Mouse (Mus musculus): ENCODE data around the gene Snrnp25. TPM values are rescaled to one million over a fixed set of nuclear protein-coding genes. Genes with fewer than 3 reads are reported as not detected.
A peak's percentile ranks its signal among the peaks of the same experiment; 100 is the strongest.

The Snrnp25 gene
- polyA plus RNA-seq, 1 experiment from 2014 or later, result 49.5 TPM

- no peak overlapping the region for H3K4me2 ChIP-seq (ENCODE audit: low read length)
- no peaks in the 10 kb centered on the region for H3K27me3 ChIP-seq (ENCODE audit: control insufficient read depth, insufficient read depth, low read length)
- no peaks in the 10 kb centered on the region; the same call in 1 of the 2 replicates for H3K36me3 ChIP-seq (ENCODE audit: control insufficient read depth, insufficient read depth, low read length)
- no peak for ATAC-seq (ENCODE audit: insufficient number of reproducible peaks, insufficient read depth, low FRiP score, low read depth)
- H3K9ac ChIP-seq (ENCODE audit: low read length), result no peak overlapping the region
- WGBS, result 66% methylated on average over 11 of the region's 11 CpGs
- H3K4me1 ChIP-seq (ENCODE audit: control insufficient read depth in 2 of 2, insufficient read depth in 2 of 2, low read length in 2 of 2), result peaks cover 2 to 9% of the 10 kb centered on the region in 2 experiments; a peak in 2 of 4 replicates
- no peak overlapping the region for H3K4me3 ChIP-seq (ENCODE audit: control insufficient read depth in 1 of 2, insufficient read depth in 1 of 2, low read depth in 1 of 2, low read length in 2 of 2)
- no peak overlapping the region for H3K27ac ChIP-seq (replicated peaks in 1 of 2; ENCODE audit: control insufficient read depth in 1 of 2, insufficient read depth in 1 of 2, low read depth in 2 of 2, low read length in 2 of 2)
- H3K9me3 ChIP-seq (ENCODE audit: control insufficient read depth, low read length), result no peaks in the 10 kb centered on the region
Measured at GRCm38 (mm10) chr11:32201922-32202685, 3.1 kb upstream of the Snrnp25 start.

- no peak overlapping the region for H3K9ac ChIP-seq (ENCODE audit: low read length)
- no peaks in the 10 kb centered on the region for H3K27me3 ChIP-seq (ENCODE audit: control insufficient read depth, insufficient read depth, low read length)
- peaks cover 2 to 5% of the 10 kb centered on the region in 2 experiments; a peak in 1 of 4 replicates for H3K4me1 ChIP-seq (ENCODE audit: control insufficient read depth in 2 of 2, insufficient read depth in 2 of 2, low read length in 2 of 2)
- peaks cover 85% of the 10 kb centered on the region for H3K36me3 ChIP-seq (ENCODE audit: control insufficient read depth, insufficient read depth, low read length)
- no peak for ATAC-seq (ENCODE audit: insufficient number of reproducible peaks, insufficient read depth, low FRiP score, low read depth)
- no peaks in the 10 kb centered on the region for H3K9me3 ChIP-seq (ENCODE audit: control insufficient read depth, low read length)
- no peak overlapping the region for H3K27ac ChIP-seq (replicated peaks in 1 of 2; ENCODE audit: control insufficient read depth in 1 of 2, insufficient read depth in 1 of 2, low read depth in 2 of 2, low read length in 2 of 2)
- 84% methylated on average over 9 of the region's 9 CpGs for WGBS
- no peak overlapping the region for H3K4me2 ChIP-seq (ENCODE audit: low read length)
- no peak overlapping the region for H3K4me3 ChIP-seq (ENCODE audit: control insufficient read depth in 1 of 2, insufficient read depth in 1 of 2, low read depth in 1 of 2, low read length in 2 of 2)
Measured at GRCm38 (mm10) chr11:32210623-32211022, 5.4 kb downstream of the Snrnp25 start.

GRCm38 (mm10) chr11:32215372-32216162 lies 10.4 kb downstream of the Snrnp25 start:
- no peak overlapping the region for H3K27ac ChIP-seq (replicated peaks in 1 of 2; ENCODE audit: control insufficient read depth in 1 of 2, insufficient read depth in 1 of 2, low read depth in 2 of 2, low read length in 2 of 2)
- H3K36me3 ChIP-seq (ENCODE audit: control insufficient read depth, insufficient read depth, low read length), result peaks cover 66% of the 10 kb centered on the region
- ATAC-seq (ENCODE audit: insufficient number of reproducible peaks, insufficient read depth, low FRiP score, low read depth), result no peak
- H3K9ac ChIP-seq (ENCODE audit: low read length), result no peak overlapping the region
- no peaks in the 10 kb centered on the region for H3K27me3 ChIP-seq (ENCODE audit: control insufficient read depth, insufficient read depth, low read length)
- H3K9me3 ChIP-seq (ENCODE audit: control insufficient read depth, low read length), result no peaks in the 10 kb centered on the region
- H3K4me2 ChIP-seq (ENCODE audit: low read length), result no peak overlapping the region
- H3K4me3 ChIP-seq (ENCODE audit: control insufficient read depth in 1 of 2, insufficient read depth in 1 of 2, low read depth in 1 of 2, low read length in 2 of 2), result no peak overlapping the region
- peaks cover 7 to 17% of the 10 kb centered on the region in 2 experiments; a peak in 3 of 4 replicates for H3K4me1 ChIP-seq (ENCODE audit: control insufficient read depth in 2 of 2, insufficient read depth in 2 of 2, low read length in 2 of 2)
- 92% methylated on average over 18 of the region's 18 CpGs for WGBS

GRCm38 (mm10) chr11:32216851-32217250 lies 11.6 kb downstream of the Snrnp25 start:
- no peaks in the 10 kb centered on the region for H3K9me3 ChIP-seq (ENCODE audit: control insufficient read depth, low read length)
- no peak for ATAC-seq (ENCODE audit: insufficient number of reproducible peaks, insufficient read depth, low FRiP score, low read depth)

GRCm38 (mm10) chr11:32218501-32219050 lies 13.4 kb downstream of the Snrnp25 start:
- Histone ChIP-seq H3K27me3 (ENCODE audit: control insufficient read depth, insufficient read depth, low read length) (no peaks in the 10 kb centered on the region), H3K9ac (ENCODE audit: low read length) (no peak overlapping the region), H3K9me3 (ENCODE audit: control insufficient read depth, low read length) (no peaks in the 10 kb centered on the region), H3K4me3 (ENCODE audit: control insufficient read depth in 1 of 2, insufficient read depth in 1 of 2, low read depth in 1 of 2, low read length in 2 of 2) (no peak overlapping the region), H3K36me3 (ENCODE audit: control insufficient read depth, insufficient read depth, low read length) (peaks cover 36% of the 10 kb centered on the region), H3K4me2 (ENCODE audit: low read length) (no peak overlapping the region), H3K4me1 (ENCODE audit: control insufficient read depth in 2 of 2, insufficient read depth in 2 of 2, low read length in 2 of 2) (peaks cover 20 to 37% of the 10 kb centered on the region in 2 experiments), H3K27ac (replicated peaks in 1 of 2; ENCODE audit: control insufficient read depth in 1 of 2, insufficient read depth in 1 of 2, low read depth in 2 of 2, low read length in 2 of 2) (no peak overlapping the region)
- no peak for ATAC-seq (ENCODE audit: insufficient number of reproducible peaks, insufficient read depth, low FRiP score, low read depth)
- WGBS, result 49% methylated on average over 6 of the region's 6 CpGs

More at GRCm38 (mm10) chr11:32216851-32217250, 11.6 kb downstream of the Snrnp25 start:
- WGBS, result 25% methylated on average over 8 of the region's 8 CpGs
- Histone ChIP-seq H3K4me2 (ENCODE audit: low read length) (no peak overlapping the region), H3K27ac (replicated peaks in 1 of 2; ENCODE audit: control insufficient read depth in 1 of 2, insufficient read depth in 1 of 2, low read depth in 2 of 2, low read length in 2 of 2) (no peak overlapping the region), H3K4me3 (ENCODE audit: control insufficient read depth in 1 of 2, insufficient read depth in 1 of 2, low read depth in 1 of 2, low read length in 2 of 2) (no peak overlapping the region), H3K4me1 (ENCODE audit: control insufficient read depth in 2 of 2, insufficient read depth in 2 of 2, low read length in 2 of 2) (peaks cover 11 to 24% of the 10 kb centered on the region in 2 experiments; a peak in 3 of 4 replicates), H3K27me3 (ENCODE audit: control insufficient read depth, insufficient read depth, low read length) (no peaks in the 10 kb centered on the region), H3K36me3 (ENCODE audit: control insufficient read depth, insufficient read depth, low read length) (peaks cover 53% of the 10 kb centered on the region), H3K9ac (ENCODE audit: low read length) (no peak overlapping the region)

GRCm38 (mm10) chr11:32219287-32219686 lies 14.1 kb downstream of the Snrnp25 start:
- H3K36me3 ChIP-seq (ENCODE audit: control insufficient read depth, insufficient read depth, low read length), result peaks cover 29% of the 10 kb centered on the region
- no peak for ATAC-seq (ENCODE audit: insufficient number of reproducible peaks, insufficient read depth, low FRiP score, low read depth)
- no peak overlapping the region for H3K27ac ChIP-seq (replicated peaks in 1 of 2; ENCODE audit: control insufficient read depth in 1 of 2, insufficient read depth in 1 of 2, low read depth in 2 of 2, low read length in 2 of 2)
- H3K9ac ChIP-seq (ENCODE audit: low read length), result no peak overlapping the region
- 92% methylated on average over 10 of the region's 10 CpGs for WGBS
- no peaks in the 10 kb centered on the region for H3K9me3 ChIP-seq (ENCODE audit: control insufficient read depth, low read length)
- H3K4me3 ChIP-seq (ENCODE audit: control insufficient read depth in 1 of 2, insufficient read depth in 1 of 2, low read depth in 1 of 2, low read length in 2 of 2), result no peak overlapping the region
- no peaks in the 10 kb centered on the region for H3K27me3 ChIP-seq (ENCODE audit: control insufficient read depth, insufficient read depth, low read length)
- peaks cover 21 to 40% of the 10 kb centered on the region in 2 experiments for H3K4me1 ChIP-seq (ENCODE audit: control insufficient read depth in 2 of 2, insufficient read depth in 2 of 2, low read length in 2 of 2)
- no peak overlapping the region for H3K4me2 ChIP-seq (ENCODE audit: low read length)

- Histone ChIP-seq H3K4me1 (ENCODE audit: control insufficient read depth in 2 of 2, insufficient read depth in 2 of 2, low read length in 2 of 2) (peaks cover 35 to 54% of the 10 kb centered on the region in 2 experiments), H3K4me3 (ENCODE audit: control insufficient read depth in 1 of 2, insufficient read depth in 1 of 2, low read depth in 1 of 2, low read length in 2 of 2) (peak overlapping the region; percentile 53 to 60), H3K9me3 (ENCODE audit: control insufficient read depth, low read length) (no peaks in the 10 kb centered on the region), H3K4me2 (ENCODE audit: low read length) (peak overlapping the region; percentile 82), H3K27ac (replicated peaks in 1 of 2; ENCODE audit: control insufficient read depth in 1 of 2, insufficient read depth in 1 of 2, low read depth in 2 of 2, low read length in 2 of 2) (peak overlapping the region in 1 of 2 experiments; percentile 78; a peak in 2 of 4 replicates), H3K36me3 (ENCODE audit: control insufficient read depth, insufficient read depth, low read length) (peaks cover 14% of the 10 kb centered on the region), H3K27me3 (ENCODE audit: control insufficient read depth, insufficient read depth, low read length) (no peaks in the 10 kb centered on the region), H3K9ac (ENCODE audit: low read length) (peak overlapping the region; percentile 90)
- WGBS, result 33% methylated on average over 10 of the region's 10 CpGs
- ATAC-seq (ENCODE audit: insufficient number of reproducible peaks, insufficient read depth, low FRiP score, low read depth), result no peak
Measured at GRCm38 (mm10) chr11:32220607-32221224, 15.5 kb downstream of the Snrnp25 start.

Measured in heart, embryonic 14.5 days (tissue).